Mouse (Mus musculus): ENCODE measurements at regions not wholly inside any gene's neighbourhood (a gene's known extent, or its start where the extent isn't known, plus 50 kb on each side); places are given as distances from the start of the nearest gene placed in this dataset.
A peak's percentile ranks its signal among the peaks of the same experiment; 100 is the strongest.
"Not testable (repeated sequence)": the region's sequence is repeated elsewhere in the genome, so short reads cannot be mapped to it uniquely, and the experiment has no call there.

DNA sequence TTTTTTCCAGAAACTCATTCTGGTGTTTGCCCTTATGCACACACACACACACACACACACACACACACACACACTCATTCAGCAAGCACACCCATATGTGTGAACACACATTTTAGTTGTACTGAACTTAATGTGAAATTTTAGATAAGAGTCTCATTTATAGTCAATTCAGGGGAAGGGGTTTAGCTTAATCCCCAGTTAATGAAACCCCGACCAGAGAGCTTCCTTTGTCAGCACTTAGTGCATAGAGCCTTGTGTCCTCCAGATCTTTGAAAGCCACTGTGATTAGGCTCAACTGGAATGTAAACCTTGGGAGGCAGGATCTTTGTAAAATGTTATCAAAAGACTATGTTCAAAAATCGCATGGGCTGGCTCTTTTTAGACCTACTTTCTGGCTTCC is 53.4 kb downstream of the Rps12 start:
- WGBS: 75% methylated on average over 2 of the region's 2 CpGs
- H3K4me1 ChIP-seq (replicated peaks): no peaks in the 10 kb centered on the region
- no peak overlapping the region for H3K27ac ChIP-seq (replicated peaks)
- H3K4me2 ChIP-seq: no peak overlapping the region
- no peaks in the 10 kb centered on the region for H3K9me3 ChIP-seq
- ATAC-seq (ENCODE audit: low read depth): no peak
- H3K36me3 ChIP-seq: no peaks in the 10 kb centered on the region
- no peak overlapping the region for H3K4me3 ChIP-seq
- H3K9ac ChIP-seq: no peak overlapping the region
- no peaks in the 10 kb centered on the region for H3K27me3 ChIP-seq

DNA sequence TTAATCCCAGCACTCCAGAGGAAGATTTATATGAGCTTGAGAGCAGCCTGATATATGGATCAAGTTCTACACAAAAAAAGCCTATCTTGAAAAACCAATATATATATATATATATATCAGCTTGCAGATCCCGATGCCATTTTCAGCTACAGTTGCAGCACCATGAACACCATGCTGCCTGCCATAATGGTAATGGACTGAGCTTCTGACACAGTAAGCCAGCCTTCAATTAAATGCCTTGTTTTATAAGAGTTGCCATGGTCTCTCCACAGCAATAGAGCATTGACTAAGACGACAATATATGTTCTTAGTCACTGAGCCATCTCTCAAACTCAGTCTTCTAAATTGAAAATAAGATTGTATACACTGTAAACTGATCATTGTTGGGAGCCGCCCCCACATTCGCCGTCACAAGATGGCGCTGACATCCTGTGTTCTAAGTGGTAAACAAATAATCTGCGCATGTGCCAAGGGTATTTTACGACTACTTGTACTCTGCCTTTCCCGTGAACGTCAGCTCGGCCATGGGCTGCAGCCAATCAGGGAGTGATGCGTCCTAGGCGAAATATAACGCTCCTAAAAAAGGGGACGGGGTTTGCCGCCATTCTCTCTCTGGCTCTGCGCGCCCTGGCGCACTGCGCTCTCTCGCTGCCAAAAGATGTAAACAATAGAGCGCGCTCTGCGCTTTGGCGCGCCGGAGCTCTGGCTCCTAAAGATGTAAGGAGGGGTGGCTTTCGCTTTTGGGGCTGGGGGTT is 60.9 kb downstream of the Rps12 start:
- 0 out of 2 replicates have a peak overlapping the region, but pooled peaks have one; percentile 11 for H3K4me2 ChIP-seq
- not testable (repeated sequence) for H3K36me3 ChIP-seq; H3K9me3 ChIP-seq; H3K9ac ChIP-seq; H3K27me3 ChIP-seq; H3K27ac ChIP-seq (replicated peaks); H3K4me1 ChIP-seq (replicated peaks)
- peak; percentile 40 for ATAC-seq (ENCODE audit: low read depth)
- 77% methylated on average over 26 of the region's 28 CpGs for WGBS
- H3K4me3 ChIP-seq: peak overlapping the region; percentile 9; the same call in 1 of the 2 replicates

DNA sequence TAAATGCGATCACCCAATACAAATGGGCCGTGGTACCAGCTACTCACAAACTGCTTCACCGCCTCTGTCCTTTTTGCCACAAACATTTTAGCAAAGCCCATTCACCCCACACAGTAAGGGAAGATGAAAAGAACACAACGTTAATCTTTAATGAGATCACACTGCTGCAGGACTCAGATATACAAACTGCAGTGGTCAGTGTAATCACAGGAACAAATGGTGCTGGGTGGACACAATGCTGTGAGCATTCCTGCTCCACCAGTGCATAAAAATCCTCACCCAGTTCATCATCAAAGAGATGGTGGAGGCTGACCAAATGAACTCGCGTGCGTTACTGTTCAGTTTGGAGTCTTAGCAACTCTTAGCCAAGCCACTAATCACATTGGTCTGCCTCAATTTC is 69.0 kb downstream of the Rps12 start:
- Histone ChIP-seq H3K4me1 (replicated peaks) (no peaks in the 10 kb centered on the region), H3K27me3 (no peaks in the 10 kb centered on the region), H3K9ac (no peak overlapping the region), H3K9me3 (no peaks in the 10 kb centered on the region), H3K4me3 (no peak overlapping the region), H3K4me2 (no peak overlapping the region), H3K36me3 (no peaks in the 10 kb centered on the region), H3K27ac (replicated peaks) (no peak overlapping the region)
- no peak for ATAC-seq (ENCODE audit: low read depth)
- 72% methylated on average over 7 of the region's 7 CpGs for WGBS

DNA sequence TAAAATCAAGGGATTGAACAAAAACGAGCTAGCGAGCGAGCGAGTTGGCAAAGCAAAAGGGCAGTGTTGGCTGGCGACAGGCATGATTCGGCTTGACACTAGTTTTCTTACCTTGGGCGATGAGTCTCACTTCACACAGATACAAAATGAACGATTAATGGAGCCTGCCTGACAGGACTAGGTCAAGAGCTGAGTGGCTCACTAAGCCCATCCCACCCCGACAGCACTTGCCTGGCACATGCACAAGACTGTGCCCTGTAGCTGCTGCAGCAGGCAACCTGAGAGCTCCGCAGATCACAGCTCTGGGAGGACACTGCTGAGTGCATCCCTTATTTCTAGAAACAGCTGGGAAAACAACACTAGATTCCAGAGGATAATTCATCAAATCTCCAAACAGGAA is 71.6 kb downstream of the Rps12 start:
- no peak overlapping the region for H3K27ac ChIP-seq (replicated peaks)
- no peak overlapping the region for H3K4me2 ChIP-seq
- no peak for ATAC-seq (ENCODE audit: low read depth)
- no peaks in the 10 kb centered on the region for H3K27me3 ChIP-seq
- H3K9ac ChIP-seq: no peak overlapping the region
- no peaks in the 10 kb centered on the region for H3K36me3 ChIP-seq
- 91% methylated on average over 10 of the region's 10 CpGs for WGBS
- no peaks in the 10 kb centered on the region for H3K9me3 ChIP-seq
- H3K4me1 ChIP-seq (replicated peaks): no peaks in the 10 kb centered on the region
- no peak overlapping the region for H3K4me3 ChIP-seq

DNA sequence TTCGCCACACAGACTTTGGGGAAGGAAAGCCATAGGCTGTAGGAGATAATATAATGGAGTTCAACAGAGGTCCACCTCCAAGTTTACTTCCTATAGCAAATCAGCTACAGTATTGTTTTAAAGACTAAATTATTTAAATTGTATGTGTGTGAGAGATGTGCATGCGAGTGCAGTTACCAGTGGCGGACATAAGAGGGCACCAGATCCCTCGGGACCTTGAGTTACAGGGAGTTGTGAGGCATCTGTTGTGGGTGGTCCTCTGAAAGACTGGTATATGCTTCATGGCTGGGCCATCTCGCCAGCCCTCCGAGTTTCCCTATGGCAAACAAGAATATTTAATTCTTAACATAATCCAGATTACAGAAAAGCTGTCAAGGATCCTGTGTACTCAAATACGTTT is 72.0 kb downstream of the Rps12 start:
- 92% methylated on average over 7 of the region's 7 CpGs for WGBS
- Histone ChIP-seq H3K9ac (no peak overlapping the region), H3K27me3 (no peaks in the 10 kb centered on the region), H3K4me2 (no peak overlapping the region), H3K4me3 (no peak overlapping the region), H3K36me3 (no peaks in the 10 kb centered on the region), H3K4me1 (replicated peaks) (no peaks in the 10 kb centered on the region), H3K27ac (replicated peaks) (no peak overlapping the region), H3K9me3 (no peaks in the 10 kb centered on the region)
- ATAC-seq (ENCODE audit: low read depth): no peak

DNA sequence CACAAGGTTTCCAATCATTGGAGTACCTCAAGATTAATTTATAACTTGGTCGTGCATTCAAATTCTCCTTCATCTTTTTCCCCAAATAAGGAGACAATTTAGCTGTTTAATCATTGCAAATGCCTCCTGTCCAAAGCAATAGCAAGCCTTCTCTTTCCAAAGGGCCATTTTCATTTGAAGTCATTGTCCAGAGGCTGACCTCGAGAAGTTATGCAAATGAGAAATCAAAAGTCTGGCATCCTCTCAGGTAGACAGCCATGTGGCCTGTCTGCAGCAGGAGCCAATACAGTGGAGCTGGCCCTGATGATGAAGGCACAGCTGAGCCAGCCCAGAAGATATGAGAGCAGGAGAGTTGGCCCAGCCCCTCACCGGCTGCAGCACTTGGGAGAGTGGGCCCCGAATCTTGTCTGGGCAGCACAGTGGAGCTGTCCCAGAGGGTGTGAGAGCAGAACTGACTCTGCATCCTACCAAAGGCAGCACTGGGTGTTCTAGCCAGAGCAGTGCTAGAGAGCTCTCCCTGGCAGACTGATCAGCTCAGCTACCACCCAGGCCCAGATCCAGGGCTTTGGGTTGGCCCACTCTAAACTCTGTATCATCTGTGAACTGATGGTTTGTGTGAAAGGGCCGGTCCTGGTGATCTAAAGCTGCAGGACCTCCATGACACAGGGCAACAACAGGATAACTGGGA is 74.2 kb downstream of the Rps12 start:
- Histone ChIP-seq H3K4me1 (replicated peaks) (no peaks in the 10 kb centered on the region), H3K4me3 (no peak overlapping the region), H3K27me3 (no peaks in the 10 kb centered on the region), H3K4me2 (no peak overlapping the region), H3K36me3 (no peaks in the 10 kb centered on the region), H3K27ac (replicated peaks) (no peak overlapping the region), H3K9ac (no peak overlapping the region), H3K9me3 (no peaks in the 10 kb centered on the region)
- no peak for ATAC-seq (ENCODE audit: low read depth)
- WGBS: 79% methylated on average over 5 of the region's 5 CpGs

DNA sequence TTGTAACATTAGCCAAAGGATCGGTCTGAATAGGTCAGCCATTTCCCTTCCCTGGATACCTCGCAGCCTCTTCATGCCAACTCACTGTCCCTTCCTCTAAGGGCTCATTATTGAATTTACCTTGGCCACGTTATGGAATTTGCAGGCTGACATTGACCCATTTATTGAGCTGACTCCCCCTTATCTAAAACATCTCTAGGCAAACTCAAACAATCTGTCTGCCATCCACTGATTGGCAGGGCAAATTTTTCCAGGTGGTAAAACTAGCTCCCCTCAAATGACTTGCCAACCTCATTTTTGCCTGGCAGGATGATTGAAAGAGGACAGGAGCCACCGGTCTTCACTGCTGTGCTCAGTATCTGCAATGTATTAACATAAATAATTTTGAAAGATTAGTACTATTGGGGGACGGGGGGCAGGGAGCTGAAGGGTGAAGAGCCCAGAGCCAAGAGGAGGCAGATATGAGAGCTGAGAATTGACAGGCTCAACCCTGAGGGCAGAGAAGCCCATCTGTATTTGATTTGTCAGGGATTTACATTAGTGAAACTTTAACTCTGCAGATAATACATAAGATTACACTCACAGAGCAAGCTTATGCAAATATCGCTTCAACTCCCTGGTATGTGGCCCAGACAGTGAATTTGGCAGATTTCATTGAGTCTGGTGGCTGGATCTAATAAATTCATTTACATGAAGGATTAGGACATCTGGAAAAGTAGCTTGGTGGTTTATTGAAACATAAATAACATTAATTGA is 75.5 kb downstream of the Rps12 start:
- no peak for ATAC-seq (ENCODE audit: low read depth)
- whole genome bisulfite sequencing: 75% methylated on average over 6 of the region's 6 CpGs
- Histone ChIP-seq H3K27me3 (no peaks in the 10 kb centered on the region), H3K9me3 (no peaks in the 10 kb centered on the region), H3K27ac (replicated peaks) (no peak overlapping the region), H3K4me1 (replicated peaks) (no peaks in the 10 kb centered on the region), H3K9ac (no peak overlapping the region), H3K36me3 (no peaks in the 10 kb centered on the region), H3K4me3 (no peak overlapping the region), H3K4me2 (no peak overlapping the region)

DNA sequence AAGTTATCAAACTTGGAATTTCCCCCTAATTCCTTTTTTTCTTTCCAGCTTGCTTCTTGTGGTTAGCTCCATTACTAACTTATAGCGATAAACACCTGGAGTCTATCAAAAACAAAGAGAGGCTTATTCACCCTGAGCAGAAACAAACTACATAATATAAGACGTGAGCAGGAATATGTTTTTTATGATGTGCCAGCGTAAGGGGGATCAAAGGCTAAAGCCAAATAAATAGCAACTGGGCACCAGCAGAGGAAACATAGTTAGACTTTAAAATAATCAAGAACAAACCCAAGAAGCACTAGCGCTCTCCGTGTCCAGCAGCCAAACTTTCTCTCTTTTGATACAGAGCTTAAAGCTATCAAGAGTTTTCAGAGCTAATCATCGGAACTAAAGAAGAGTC is 76.1 kb downstream of the Rps12 start:
- no peaks in the 10 kb centered on the region for H3K36me3 ChIP-seq
- 87% methylated on average over 6 of the region's 6 CpGs for WGBS
- no peak overlapping the region for H3K4me2 ChIP-seq
- no peaks in the 10 kb centered on the region for H3K9me3 ChIP-seq
- H3K9ac ChIP-seq: no peak overlapping the region
- no peak overlapping the region for H3K4me3 ChIP-seq
- no peak overlapping the region for H3K27ac ChIP-seq (replicated peaks)
- no peaks in the 10 kb centered on the region for H3K27me3 ChIP-seq
- H3K4me1 ChIP-seq (replicated peaks): no peaks in the 10 kb centered on the region
- ATAC-seq (ENCODE audit: low read depth): no peak

DNA sequence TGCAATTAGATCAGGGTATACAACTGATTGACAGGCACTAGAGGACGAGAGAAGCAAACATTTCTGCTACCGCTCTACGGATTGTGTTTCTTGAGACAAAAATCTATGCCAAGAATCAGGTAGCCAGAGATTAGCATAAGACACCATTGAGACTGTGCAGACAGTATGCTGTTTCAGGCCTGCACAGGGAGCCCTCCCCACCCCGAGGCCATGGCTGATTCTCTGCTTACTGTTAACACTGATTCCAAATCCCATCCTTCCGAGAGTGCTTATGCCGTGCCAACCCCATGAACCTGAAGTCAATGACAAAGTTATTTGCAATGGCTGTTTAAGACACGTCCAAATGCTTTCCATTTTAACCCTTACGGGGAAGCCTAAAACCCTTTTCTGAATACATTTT is 78.8 kb downstream of the Rps12 start:
- Histone ChIP-seq H3K4me1 (replicated peaks) (no peaks in the 10 kb centered on the region), H3K4me2 (no peak overlapping the region), H3K27me3 (no peaks in the 10 kb centered on the region), H3K36me3 (no peaks in the 10 kb centered on the region), H3K9me3 (no peaks in the 10 kb centered on the region), H3K27ac (replicated peaks) (no peak overlapping the region), H3K9ac (no peak overlapping the region), H3K4me3 (no peak overlapping the region)
- no peak for ATAC-seq (ENCODE audit: low read depth)
- 91% methylated on average over 8 of the region's 8 CpGs for WGBS

DNA sequence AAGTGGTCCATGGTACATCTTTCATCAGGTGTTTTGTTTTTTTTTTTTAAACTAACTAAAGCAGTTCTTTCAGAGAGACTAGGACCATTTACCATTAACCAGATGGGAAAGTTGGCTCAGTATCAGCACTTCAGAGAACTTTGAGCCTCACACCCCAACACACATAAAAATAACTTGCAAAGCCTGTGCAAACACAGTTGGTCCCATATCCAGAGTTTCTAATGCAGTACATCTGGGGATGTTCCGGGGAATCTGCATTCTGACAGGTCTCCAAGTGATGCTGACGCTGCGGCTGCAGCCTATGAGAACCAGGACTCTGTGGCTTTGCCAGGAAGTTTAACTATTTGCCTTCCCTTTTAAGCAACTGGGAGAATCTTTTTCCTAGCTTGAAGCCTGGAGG is 79.9 kb downstream of the Rps12 start:
- H3K36me3 ChIP-seq: no peaks in the 10 kb centered on the region
- no peak overlapping the region for H3K4me2 ChIP-seq
- no peaks in the 10 kb centered on the region for H3K4me1 ChIP-seq (replicated peaks)
- H3K9me3 ChIP-seq: no peaks in the 10 kb centered on the region
- no peak for ATAC-seq (ENCODE audit: low read depth)
- H3K9ac ChIP-seq: no peak overlapping the region
- 82% methylated on average over 3 of the region's 3 CpGs for WGBS
- no peaks in the 10 kb centered on the region for H3K27me3 ChIP-seq
- H3K4me3 ChIP-seq: no peak overlapping the region
- no peak overlapping the region for H3K27ac ChIP-seq (replicated peaks)

DNA sequence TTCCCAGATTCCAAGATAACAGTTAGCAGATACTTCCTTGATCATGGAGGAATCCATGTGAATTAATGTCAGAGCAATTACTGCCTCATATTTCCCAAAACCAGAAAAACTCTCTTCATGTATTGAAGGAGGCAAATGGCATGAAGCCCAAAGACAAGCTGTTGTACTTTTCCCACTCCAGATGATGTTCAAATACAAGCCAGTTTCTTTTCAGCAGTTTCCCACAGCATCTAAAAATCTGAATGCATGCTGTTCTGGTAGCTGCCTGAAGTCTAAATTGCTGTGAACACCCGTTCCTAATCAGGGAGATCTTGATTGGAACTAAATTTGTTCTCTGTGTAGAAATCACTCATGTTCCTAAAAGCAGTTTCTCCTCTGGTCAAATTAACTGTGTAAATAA is 83.0 kb downstream of the Rps12 start:
- Histone ChIP-seq H3K9me3 (no peaks in the 10 kb centered on the region), H3K9ac (no peak overlapping the region), H3K27me3 (no peaks in the 10 kb centered on the region), H3K4me3 (no peak overlapping the region), H3K4me1 (replicated peaks) (no peaks in the 10 kb centered on the region), H3K27ac (replicated peaks) (no peak overlapping the region), H3K36me3 (no peaks in the 10 kb centered on the region), H3K4me2 (no peak overlapping the region)
- ATAC-seq (ENCODE audit: low read depth): no peak
- WGBS: 85% methylated on average over 1 of the region's 1 CpGs

DNA sequence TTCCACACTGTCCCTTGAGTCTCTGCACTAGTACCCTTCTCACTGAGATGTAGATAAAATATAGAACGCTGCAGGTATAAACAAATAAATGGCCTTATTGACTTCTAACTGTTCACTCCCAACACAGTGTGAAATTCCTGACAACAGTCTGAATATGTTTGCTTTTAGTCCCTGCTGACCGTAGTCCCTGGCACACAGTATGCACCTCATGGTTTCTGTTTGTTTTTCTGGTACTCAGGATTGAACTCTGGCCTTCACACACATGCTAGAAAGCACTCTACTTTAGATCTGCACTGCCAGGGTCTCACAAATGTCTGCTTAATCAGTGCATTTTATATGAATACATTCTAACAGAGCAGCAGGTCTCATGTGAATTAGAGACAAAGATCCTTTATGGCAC is 95.8 kb downstream of the Rps12 start:
- Histone ChIP-seq H3K4me2 (no peak overlapping the region), H3K9ac (no peak overlapping the region), H3K27me3 (no peaks in the 10 kb centered on the region), H3K4me1 (replicated peaks) (no peaks in the 10 kb centered on the region), H3K4me3 (no peak overlapping the region), H3K36me3 (no peaks in the 10 kb centered on the region), H3K9me3 (no peaks in the 10 kb centered on the region), H3K27ac (replicated peaks) (no peak overlapping the region)
- no peak for ATAC-seq (ENCODE audit: low read depth)
- WGBS: 82% methylated on average over 2 of the region's 2 CpGs
